Mouse (Mus musculus) liver, embryonic 15.5 days (tissue): ENCODE data around the gene Samd13. TPM values are rescaled to one million over a fixed set of nuclear protein-coding genes. Genes with fewer than 3 reads are reported as not detected.

Source experiments
- ATAC-seq: fragments of 200-750 bp; cut with Nextera tagmentation; 2 replicates; pipeline ENCODE4 v1.8.0; 2017; ENCODE audit warnings: moderate number of reproducible peaks, mild to moderate bottlenecking, moderate library complexity; ENCODE audit not compliant: insufficient read depth
- H3K27ac ChIP-seq: fragments of 300-500 bp; sonication (generic); replicated peaks from 2 replicates; pipeline ENCODE4 v1.5.1; 2015; ENCODE audit warnings: mild to moderate bottlenecking, inconsistent platforms
- H3K27me3 ChIP-seq: fragments of 300-500 bp; sonication (generic); 2 replicates; pipeline ENCODE4 v1.6.1; 2015; ENCODE audit warnings: mild to moderate bottlenecking, inconsistent platforms
- H3K36me3 ChIP-seq: fragments of 300-500 bp; sonication (generic); replicated peaks from 2 replicates; pipeline ENCODE4 v1.6.1; 2015; ENCODE audit warnings: moderate library complexity, mild to moderate bottlenecking, inconsistent platforms
- H3K4me1 ChIP-seq: fragments of 300-500 bp; sonication (generic); replicated peaks from 2 replicates; pipeline ENCODE4 v1.6.1; 2015; ENCODE audit warnings: inconsistent platforms
- H3K4me2 ChIP-seq: fragments of 300-500 bp; sonication (generic); 2 replicates; pipeline ENCODE4 v1.6.1; 2015; ENCODE audit warnings: moderate library complexity, mild to moderate bottlenecking, inconsistent platforms
- H3K4me3 ChIP-seq: fragments of 300-500 bp; sonication (generic); replicated peaks from 2 replicates; pipeline ENCODE4 v1.5.1; 2015; ENCODE audit warnings: mild to moderate bottlenecking, inconsistent platforms
- H3K9ac ChIP-seq: fragments of 300-500 bp; sonication (generic); 2 replicates; pipeline ENCODE4 v1.6.1; 2015; ENCODE audit warnings: moderate library complexity, mild to moderate bottlenecking, inconsistent platforms
- H3K9me3 ChIP-seq: fragments of 300-500 bp; sonication (generic); replicated peaks from 2 replicates; pipeline ENCODE4 v1.6.1; 2016; ENCODE audit warnings: inconsistent platforms
- WGBS: fragments of 180-500 bp; shearing (Covaris S2); methylation state at CpG from one replicate; pipeline ENCODE4 v1.1.7; 2015; ENCODE audit warnings: mixed read lengths; ENCODE audit not compliant: insufficient replicate concordance; 5-methylcytosine and 5-hydroxymethylcytosine counted together
- polyA plus RNA-seq: library from polyadenylated mRNA; unstranded; fragments of >200 nt; fragmentation: Nextera tagmentation; extraction: Ambion mirVana; gene quantifications from 2 replicates; pipeline ENCODE4 v1.2.1, GENCODE M21; 2015

Samd13 gene
- polyA plus RNA-seq, 1 experiment from 2014 or later: 0.45 TPM

- H3K27me3 ChIP-seq: no peaks in the 10 kb centered on the region
- H3K4me1 ChIP-seq: 0 out of 2 replicates have a peak, but pooled peaks cover 8% of the 10 kb centered on the region
- 0 out of 2 replicates have a peak overlapping the region, but pooled peaks have one; percentile 59 for H3K27ac ChIP-seq
- no peaks in the 10 kb centered on the region for H3K9me3 ChIP-seq
- H3K9ac ChIP-seq: no peak overlapping the region
- WGBS: 65% methylated on average over 6 of the region's 6 CpGs
- no peaks in the 10 kb centered on the region for H3K36me3 ChIP-seq
- no peak overlapping the region for H3K4me3 ChIP-seq
- no peak overlapping the region for H3K4me2 ChIP-seq
- no peak for ATAC-seq
Observed at GRCm38 (mm10) chr3:146595440-146595839, 90.0 kb downstream of the Samd13 start.

Other genes with a start within 250 kb of the Samd13 start
- gene Ctbs, start 235.8 kb downstream of the Samd13 start, polyA plus RNA-seq: 5.3 and 5.4 TPM in 2 replicates
- gene Spata1, start 185.8 kb downstream of the Samd13 start, polyA plus RNA-seq: 0.96 and 1.3 TPM in 2 replicates
- 458 and 540 TPM in 2 replicates for gene Gng5, start 185.8 kb downstream of the Samd13 start, polyA plus RNA-seq
- 25.7 and 25.9 TPM in 2 replicates for gene Rpf1, start 164.2 kb downstream of the Samd13 start, polyA plus RNA-seq
- 30.4 and 56.2 TPM in 2 replicates for gene Uox, start 115.2 kb downstream of the Samd13 start, polyA plus RNA-seq
- gene Dnase2b, start 70.0 kb downstream of the Samd13 start, polyA plus RNA-seq: 2.1 and 3.3 TPM in 2 replicates
- gene 4930503B20Rik, start 34.3 kb downstream of the Samd13 start, polyA plus RNA-seq: not detected in 2 replicates
- 12.4 and 13.0 TPM in 2 replicates for gene Prkacb, start 127.4 kb upstream of the Samd13 start, polyA plus RNA-seq
- 0.39 and 0.47 TPM in 2 replicates for gene Ttll7, start 166.8 kb upstream of the Samd13 start, polyA plus RNA-seq